24 mouse cellular contexts compared by ENCODE assay signal in genomic region chr3:146013490-146013889, GRCm38 (mm10). TPM values are rescaled to one million over a fixed set of nuclear protein-coding genes. Genes with fewer than 3 reads are reported as not detected.
DNase-seq lines count a peak whose midpoint lies in the region; ATAC-seq and TF ChIP-seq lines count a peak whose summit lies in the region.
"Had no signal": no experiment of that assay in that cellular context is flagged by ENCODE, and none has a peak within 500 bp of the region (broad histone marks: within the 10 kb centered on the region; RNA-seq: fewer than 3 reads in every experiment).

No protein-coding gene starts in this region.

- no peaks in the 10 kb centered on the region for H3K4me1 ChIP-seq in lung, embryonic 14.5 days (ENCODE audit: insufficient read depth)
- peaks cover 3% of the 10 kb centered on the region; the same call in 1 of the 2 replicates for H3K4me1 ChIP-seq in lung, embryonic 16.5 days (replicated peaks; ENCODE audit: control insufficient read depth, insufficient read depth, low read length)

- H3K9me3 ChIP-seq in lung, embryonic 14.5 days (ENCODE audit: low read depth, low read length): no peaks in the 10 kb centered on the region
- no peaks in the 10 kb centered on the region for H3K9me3 ChIP-seq in lung, embryonic 16.5 days (ENCODE audit: control insufficient read depth, low read length)
- H3K9me3 ChIP-seq: embryonic facial prominence, embryonic 10.5 days; embryonic facial prominence, embryonic 12.5 days; forebrain, embryonic 13.5 days; forebrain, embryonic 15.5 days; G1E had no signal

- H3K4me3 ChIP-seq in lung, embryonic 14.5 days (ENCODE audit: low read depth, low read length): no peak overlapping the region
- no peak overlapping the region for H3K4me3 ChIP-seq in lung, embryonic 16.5 days (ENCODE audit: low read length)
- H3K4me3 ChIP-seq: embryonic facial prominence, embryonic 10.5 days; embryonic facial prominence, embryonic 12.5 days; forebrain, embryonic 13.5 days; forebrain, embryonic 15.5 days had no signal

- no peak overlapping the region for H3K9ac ChIP-seq in lung, embryonic 14.5 days
- H3K9ac ChIP-seq in lung, embryonic 16.5 days (ENCODE audit: low read length): no peak overlapping the region
- H3K9ac ChIP-seq: embryonic facial prominence, embryonic 12.5 days; forebrain, embryonic 13.5 days; forebrain, embryonic 15.5 days had no signal

- H3K27me3 ChIP-seq in lung, embryonic 14.5 days (ENCODE audit: insufficient read depth, low read length): no peaks in the 10 kb centered on the region
- no peaks in the 10 kb centered on the region for H3K27me3 ChIP-seq in lung, embryonic 16.5 days (ENCODE audit: control insufficient read depth, insufficient read depth, low read depth, low read length)
- H3K27me3 ChIP-seq: CH12.LX; embryonic facial prominence, embryonic 12.5 days; forebrain, embryonic 13.5 days; forebrain, embryonic 15.5 days; Patski had no signal

- H3K36me3 ChIP-seq in lung, embryonic 14.5 days (ENCODE audit: insufficient read depth): peaks cover 28% of the 10 kb centered on the region
- H3K36me3 ChIP-seq in lung, embryonic 16.5 days (ENCODE audit: control insufficient read depth, insufficient read depth, low read length): peaks cover 16% of the 10 kb centered on the region
- H3K36me3 ChIP-seq: G1E had no signal

- WGBS in lung, embryonic 14.5 days: 42% methylated on average over 7 of the region's 7 CpGs
- 49% methylated on average over 7 of the region's 7 CpGs for WGBS in lung, embryonic 16.5 days

- DNase-seq in heart, adult 11 months: peak; percentile 71
- no peak for DNase-seq in heart, adult 18-20 months
- DNase-seq in lung, embryonic 14.5 days: peak; percentile 66
- DNase-seq in lung, postnatal 25 days (ENCODE audit: low spot score): no peak
- no peak for DNase-seq in lung, postnatal 14 days
- DNase-seq: adrenal gland, adult 8-10 months; adrenal gland, postnatal 14 days; adrenal gland, postnatal 36 days; B cell, adult 2 months; cerebellum, adult 11-12 months; cerebellum, adult 2 months; cerebellum, adult 9-10 months; cerebellum, postnatal 10 days; cerebellum, postnatal 25 days had no signal

- TF ChIP-seq CTCF in lung, embryonic 14.5 days (IDR thresholded peaks at IDR 0.05; ENCODE audit: low read depth): no peak

- peak; percentile 69; the same call in 1 of the 2 replicates for ATAC-seq in lung, embryonic 14.5 days (ENCODE audit: insufficient read depth)
- ATAC-seq in lung, embryonic 16.5 days (ENCODE audit: low read depth): peak; percentile 57
- ATAC-seq: activated CD4-positive, CD25-positive, alpha-beta regulatory T cell, adult 4 months; CD4-positive, CD25-positive, alpha-beta regulatory T cell, adult 4 months; forebrain, embryonic 13.5 days; forebrain, embryonic 15.5 days; Patski had no signal

- no peak overlapping the region for H3K27ac ChIP-seq in lung, embryonic 14.5 days (ENCODE audit: low read depth)
- no peak overlapping the region for H3K27ac ChIP-seq in lung, embryonic 16.5 days (ENCODE audit: low read length)
- H3K27ac ChIP-seq: embryonic facial prominence, embryonic 10.5 days; embryonic facial prominence, embryonic 12.5 days; forebrain, embryonic 13.5 days; forebrain, embryonic 15.5 days had no signal

- no peak overlapping the region for H3K4me2 ChIP-seq in lung, embryonic 14.5 days
- H3K4me2 ChIP-seq in lung, embryonic 16.5 days (ENCODE audit: low read depth, low read length): no peak overlapping the region
- H3K4me2 ChIP-seq: embryonic facial prominence, embryonic 12.5 days; forebrain, embryonic 13.5 days; forebrain, embryonic 15.5 days had no signal

RNA-seq across cellular contexts. Expression of gene Syde2, which starts 25.8 kb away (rescaled TPM):
- 10 to 100 TPM; 16.2 to 16.7 TPM for total RNA-seq in heart, adult 18-20 months (2021)
- 2.5 and 3.2 TPM in 2 replicates for polyA plus RNA-seq in lung, embryonic 14.5 days (2014; fragmentation: Nextera tagmentation; extraction: Ambion mirVana)
- 2.4 and 2.5 TPM in 2 replicates for polyA plus RNA-seq in lung, embryonic 16.5 days (2015; fragmentation: Nextera tagmentation; extraction: Ambion mirVana)
- polyA plus RNA-seq: activated CD4-positive, CD25-positive, alpha-beta regulatory T cell, adult 4 months; CD4-positive, CD25-positive, alpha-beta regulatory T cell, adult 4 months had no signal

Comparison
In these comparisons a context has a peak if more than half of its experiments do, and no peak if none do; other contexts are left out.
1. DNase-seq: peak in heart, adult 11 months (single experiment) and lung, embryonic 14.5 days (single experiment); none in heart, adult 18-20 months (0 of 2), lung, postnatal 25 days (single experiment) and lung, postnatal 14 days (single experiment).